18 mouse cellular contexts compared by ENCODE assay signal in the genomic region with DNA sequence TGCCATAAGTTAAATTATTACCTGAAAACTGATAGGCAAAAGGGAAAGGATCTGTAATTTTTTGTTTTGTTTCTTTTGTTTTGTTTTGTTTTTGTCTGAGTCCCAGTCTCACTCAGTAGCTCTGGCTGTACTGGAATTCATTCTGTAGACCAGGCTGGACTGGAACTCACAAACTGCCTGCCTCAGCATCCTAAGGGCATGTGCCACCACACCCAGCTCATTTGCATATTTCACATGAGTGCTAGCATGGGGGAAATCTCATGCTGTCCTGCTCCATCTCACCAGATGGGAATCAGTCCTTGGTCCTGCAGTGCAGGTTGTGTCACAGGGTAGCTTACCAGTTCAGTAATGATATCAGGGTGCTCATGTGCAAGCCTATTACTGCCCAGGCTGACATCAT. TPM values are rescaled to one million over a fixed set of nuclear protein-coding genes. Genes with fewer than 3 reads are reported as not detected.
"Had no signal": no experiment of that assay in that cellular context is flagged by ENCODE, and none has a peak within 500 bp of the region (broad histone marks: within the 10 kb centered on the region; RNA-seq: fewer than 3 reads in every experiment).

No protein-coding gene starts in this region.

- H3K4me3 ChIP-seq: lung, embryonic 15.5 days; megakaryocyte, embryonic 14.5 days; midbrain, embryonic 13.5 days; midbrain, embryonic 15.5 days; neural tube, embryonic 12.5 days; stomach, embryonic 15.5 days had no signal

- H3K27ac ChIP-seq: lung, embryonic 15.5 days; macrophage; midbrain, embryonic 13.5 days; midbrain, embryonic 15.5 days; neural tube, embryonic 12.5 days; stomach, embryonic 15.5 days; stomach, postnatal 0 days had no signal

- H3K9ac ChIP-seq: liver, postnatal 0 days; lung, embryonic 15.5 days; midbrain, embryonic 13.5 days; midbrain, embryonic 15.5 days; neural tube, embryonic 12.5 days; stomach, embryonic 15.5 days had no signal

- H3K36me3 ChIP-seq: lung, embryonic 15.5 days; midbrain, embryonic 15.5 days; stomach, embryonic 15.5 days had no signal

- DNase-seq: liver, postnatal 0 days; lung, adult 2 months; lung, postnatal 14 days; lung, postnatal 36 days; right cerebral cortex, postnatal 14 days; thymus, adult 18-20 months; thymus, postnatal 14 days; thymus, postnatal 36 days had no signal

- H3K9me3 ChIP-seq: lung, embryonic 15.5 days; midbrain, embryonic 15.5 days; neural tube, embryonic 12.5 days; stomach, embryonic 15.5 days had no signal

RNA-seq across cellular contexts. Expression of gene Dennd2a, which starts 22.7 kb away (rescaled TPM):
- total RNA-seq: monocyte, adult 5-6 weeks had no signal

RNA-seq across cellular contexts. Expression of gene Gm42420, which starts 50.6 kb away (rescaled TPM):
- total RNA-seq: midbrain, postnatal 0 days; monocyte, adult 5-6 weeks had no signal
